Mouse (Mus musculus): ENCODE data around the gene 3300002I08Rik. TPM values are rescaled to one million over a fixed set of nuclear protein-coding genes. Genes with fewer than 3 reads are reported as not detected.
"Not testable (repeated sequence)": the region's sequence is repeated elsewhere in the genome, so short reads cannot be mapped to it uniquely, and the experiment has no call there.

The 3300002I08Rik gene
- total RNA-seq (2014; rRNA removed; ENCODE audit: low replicate concordance) (10.7 TPM in 1 of 2 replicates, not detected in the other), polyA plus RNA-seq (2015; fragmentation: Nextera tagmentation; extraction: Ambion mirVana) (2.9 and 3.6 TPM in 2 replicates)

DNA sequence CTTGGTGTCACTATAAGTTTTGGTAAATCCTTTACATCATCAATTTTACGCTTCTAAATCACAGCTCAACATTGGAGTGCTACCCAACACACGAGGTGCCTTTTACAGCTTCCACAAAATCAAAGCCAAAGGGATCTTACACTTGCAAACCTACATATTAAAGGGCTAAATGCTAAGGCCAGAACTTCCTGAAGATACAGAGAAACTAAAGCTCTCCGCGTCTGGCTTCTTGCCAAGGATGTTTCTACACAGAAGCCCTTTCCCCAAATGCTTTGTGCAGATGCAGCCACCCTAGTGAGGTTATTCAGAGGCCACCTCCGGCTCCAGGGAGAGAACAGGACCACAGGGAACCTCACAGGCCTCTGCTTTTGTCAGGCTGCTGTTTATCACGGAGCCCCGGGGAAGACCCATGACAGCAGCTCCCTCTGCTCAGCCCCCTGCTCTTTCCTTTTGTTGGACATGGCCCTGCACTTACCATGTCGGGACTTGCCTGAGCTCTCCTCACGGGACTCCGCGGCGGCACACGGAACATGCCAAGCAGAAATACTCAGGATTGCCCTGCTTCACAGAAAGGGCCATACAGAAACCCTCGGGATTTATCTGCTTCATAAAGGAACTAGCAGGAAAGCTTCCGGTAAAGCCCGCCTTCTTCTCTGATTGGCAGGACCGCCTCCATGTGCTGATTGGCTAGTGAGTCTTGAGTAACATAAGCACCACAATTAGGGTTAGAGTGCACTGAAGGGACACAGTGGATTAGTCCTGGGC lies at the start of gene 3300002I08Rik:
TSS of gene 3300002I08Rik (minus strand) at position 653 of the 765 bp plus-strand sequence.
- H3K9ac ChIP-seq (replicated peaks; ENCODE audit: low read depth, low read length): peak within 1 kb of the TSS; percentile 53
- not testable (repeated sequence) for H3K4me1 ChIP-seq (ENCODE audit: control insufficient read depth, insufficient read depth); H3K36me3 ChIP-seq (replicated peaks; ENCODE audit: control insufficient read depth, insufficient read depth, low read length); H3K9me3 ChIP-seq (replicated peaks; ENCODE audit: control insufficient read depth, low read length); H3K27me3 ChIP-seq (ENCODE audit: control insufficient read depth, insufficient read depth, low read length)
- peak within 1 kb of the TSS; percentile 60 for H3K4me3 ChIP-seq (ENCODE audit: low read depth, low read length)
- H3K4me2 ChIP-seq (ENCODE audit: low read depth, low read length): peak within 1 kb of the TSS; percentile 51
- DNase-seq (ENCODE audit: low spot score) (peak; percentile 85), ATAC-seq (ENCODE audit: insufficient read depth, low read depth) (peak; percentile 95)
- H3K27ac ChIP-seq (ENCODE audit: low read depth): peak within 1 kb of the TSS; percentile 61
- WGBS: 2% methylated on average over 15 of the region's 17 CpGs

GRCm38 (mm10) chr2:150412146-150412545 lies 49.6 kb upstream of the 3300002I08Rik start:
- H3K27ac ChIP-seq (ENCODE audit: low read depth); DNase-seq (ENCODE audit: low spot score); H3K27me3 ChIP-seq (ENCODE audit: control insufficient read depth, insufficient read depth, low read length); H3K4me1 ChIP-seq (ENCODE audit: control insufficient read depth, insufficient read depth); H3K4me2 ChIP-seq (ENCODE audit: low read depth, low read length); ATAC-seq (ENCODE audit: insufficient read depth, low read depth); H3K9ac ChIP-seq (replicated peaks; ENCODE audit: low read depth, low read length); H3K36me3 ChIP-seq (replicated peaks; ENCODE audit: control insufficient read depth, insufficient read depth, low read length); H3K4me3 ChIP-seq (ENCODE audit: low read depth, low read length): not testable (repeated sequence)
- 86% methylated on average over 17 of the region's 17 CpGs for WGBS
- H3K9me3 ChIP-seq (replicated peaks; ENCODE audit: control insufficient read depth, low read length): peaks cover 22% of the 10 kb centered on the region

GRCm38 (mm10) chr2:150390198-150390597 lies 27.6 kb upstream of the 3300002I08Rik start:
- ATAC-seq (ENCODE audit: insufficient read depth, low read depth) (no peak), DNase-seq (ENCODE audit: low spot score) (no peak)
- TF ChIP-seq EP300 (IDR thresholded peaks at IDR 0.05; ENCODE audit: low read depth) (no peak), CTCF (IDR thresholded peaks at IDR 0.05; ENCODE audit: low read depth) (no peak)
- H3K36me3 ChIP-seq (replicated peaks; ENCODE audit: control insufficient read depth, insufficient read depth, low read length): no peaks in the 10 kb centered on the region
- H3K4me2 ChIP-seq (ENCODE audit: low read depth, low read length): no peak overlapping the region
- H3K9me3 ChIP-seq (replicated peaks; ENCODE audit: control insufficient read depth, low read length): no peaks in the 10 kb centered on the region
- WGBS: 76% methylated on average over 1 of the region's 1 CpGs
- H3K27ac ChIP-seq (ENCODE audit: low read depth): no peak overlapping the region
- H3K4me1 ChIP-seq (ENCODE audit: control insufficient read depth, insufficient read depth): no peaks in the 10 kb centered on the region
- no peak overlapping the region for H3K9ac ChIP-seq (replicated peaks; ENCODE audit: low read depth, low read length)
- H3K27me3 ChIP-seq (ENCODE audit: control insufficient read depth, insufficient read depth, low read length): no peaks in the 10 kb centered on the region
- no peak overlapping the region for H3K4me3 ChIP-seq (ENCODE audit: low read depth, low read length)

DNA sequence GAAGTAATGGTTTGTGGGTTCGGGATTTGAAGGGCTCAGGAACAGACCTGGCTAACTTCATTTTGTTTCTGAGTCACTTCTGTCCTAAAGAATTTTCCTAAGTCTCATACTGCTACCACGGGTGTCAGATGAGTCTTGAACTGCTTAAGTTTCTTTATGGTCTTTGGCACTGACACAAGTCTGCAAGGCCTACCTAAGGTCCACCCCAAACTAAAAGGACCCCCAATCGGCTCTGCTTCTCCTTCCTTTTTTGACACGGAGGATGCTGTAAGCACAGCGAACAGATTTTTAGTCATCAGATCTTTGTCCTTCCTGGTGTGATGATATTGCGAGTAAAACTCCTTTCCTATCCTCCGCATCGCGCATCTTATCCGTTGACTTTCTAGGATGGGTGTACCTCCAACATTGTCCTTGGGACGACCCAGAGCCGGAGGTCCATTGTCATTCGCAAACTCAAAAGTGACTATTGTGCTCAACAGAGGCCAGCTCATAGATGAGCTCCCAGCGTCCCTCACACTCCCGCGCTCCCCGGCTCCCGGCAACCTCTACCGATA lies 23.1 kb upstream of the 3300002I08Rik start:
- DNase-seq (ENCODE audit: low spot score); H3K36me3 ChIP-seq (replicated peaks; ENCODE audit: control insufficient read depth, insufficient read depth, low read length); H3K4me3 ChIP-seq (ENCODE audit: low read depth, low read length); H3K27ac ChIP-seq (ENCODE audit: low read depth); H3K27me3 ChIP-seq (ENCODE audit: control insufficient read depth, insufficient read depth, low read length); H3K4me1 ChIP-seq (ENCODE audit: control insufficient read depth, insufficient read depth); H3K4me2 ChIP-seq (ENCODE audit: low read depth, low read length); H3K9me3 ChIP-seq (replicated peaks; ENCODE audit: control insufficient read depth, low read length); H3K9ac ChIP-seq (replicated peaks; ENCODE audit: low read depth, low read length); ATAC-seq (ENCODE audit: insufficient read depth, low read depth): not testable (repeated sequence)
- 88% methylated on average over 17 of the region's 19 CpGs for WGBS

DNA sequence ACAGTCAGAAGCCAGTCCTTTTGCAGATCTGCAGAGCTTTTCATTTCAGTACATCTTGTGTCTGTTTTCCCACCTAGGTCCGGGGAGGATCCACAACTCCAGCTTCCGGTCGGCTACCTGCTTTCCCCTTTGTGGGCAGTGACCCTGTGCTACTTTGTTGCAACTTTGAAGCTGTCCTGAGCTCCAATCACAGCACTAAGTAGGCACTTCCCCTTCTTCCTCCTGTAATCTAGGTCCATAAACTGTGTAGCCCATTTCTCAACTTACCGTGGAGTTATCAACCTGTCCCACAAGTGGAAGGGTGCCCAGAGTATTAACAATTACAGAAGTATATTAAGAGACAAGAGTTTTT lies 289 bp upstream of the 3300002I08Rik start:
- ATAC-seq (ENCODE audit: insufficient read depth, low read depth) (no peak; the same call in 1 of the 2 replicates), DNase-seq (ENCODE audit: low spot score) (no peak)
- 7% methylated on average over 4 of the region's 4 CpGs for WGBS
- no peak for TF ChIP-seq EP300 (IDR thresholded peaks at IDR 0.05; ENCODE audit: low read depth)
- TF ChIP-seq CTCF (IDR thresholded peaks at IDR 0.05; ENCODE audit: low read depth): no peak
- H3K9ac ChIP-seq (replicated peaks; ENCODE audit: low read depth, low read length): peak overlapping the region; percentile 53
- H3K4me3 ChIP-seq (ENCODE audit: low read depth, low read length): peak overlapping the region; percentile 60
- H3K27me3 ChIP-seq (ENCODE audit: control insufficient read depth, insufficient read depth, low read length): no peaks in the 10 kb centered on the region
- H3K9me3 ChIP-seq (replicated peaks; ENCODE audit: control insufficient read depth, low read length): no peaks in the 10 kb centered on the region
- H3K36me3 ChIP-seq (replicated peaks; ENCODE audit: control insufficient read depth, insufficient read depth, low read length): no peaks in the 10 kb centered on the region
- H3K4me1 ChIP-seq (ENCODE audit: control insufficient read depth, insufficient read depth): no peaks in the 10 kb centered on the region; the same call in 1 of the 2 replicates
- peak overlapping the region; percentile 61 for H3K27ac ChIP-seq (ENCODE audit: low read depth)
- peak overlapping the region; percentile 51 for H3K4me2 ChIP-seq (ENCODE audit: low read depth, low read length)

DNA sequence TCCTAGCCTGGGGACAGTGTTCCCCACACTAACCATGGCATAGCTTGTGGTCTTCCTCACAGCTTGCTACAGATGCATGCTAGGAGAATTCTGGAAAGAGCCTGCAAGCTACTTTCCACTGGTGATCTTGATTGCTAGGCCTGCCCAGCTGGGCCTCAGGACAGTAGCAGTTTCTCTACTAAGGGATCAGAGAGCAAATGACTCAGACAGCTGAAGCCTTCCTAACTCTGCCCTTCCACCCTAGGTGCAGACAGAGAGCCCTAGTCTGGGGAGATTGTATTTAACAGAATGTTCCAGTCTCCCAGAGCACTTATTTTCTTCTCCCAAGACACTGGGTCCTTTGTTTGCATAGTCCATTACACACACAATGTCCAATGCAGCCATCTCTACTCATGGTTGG lies 5.4 kb downstream of the 3300002I08Rik start:
- not testable (repeated sequence) for H3K4me3 ChIP-seq (ENCODE audit: low read depth, low read length)

More for the DNA sequence above, 5.4 kb downstream of the 3300002I08Rik start:
- not testable (repeated sequence) for H3K9me3 ChIP-seq (replicated peaks; ENCODE audit: control insufficient read depth, low read length); ATAC-seq (ENCODE audit: insufficient read depth, low read depth); DNase-seq (ENCODE audit: low spot score); H3K4me2 ChIP-seq (ENCODE audit: low read depth, low read length); H3K9ac ChIP-seq (replicated peaks; ENCODE audit: low read depth, low read length); H3K36me3 ChIP-seq (replicated peaks; ENCODE audit: control insufficient read depth, insufficient read depth, low read length); H3K27ac ChIP-seq (ENCODE audit: low read depth); H3K27me3 ChIP-seq (ENCODE audit: control insufficient read depth, insufficient read depth, low read length); H3K4me1 ChIP-seq (ENCODE audit: control insufficient read depth, insufficient read depth)
